Mouse (Mus musculus) hindbrain, postnatal 0 days (tissue): ENCODE measurements at regions not wholly inside any gene's neighbourhood (a gene's known extent, or its start where the extent isn't known, plus 50 kb on each side); places are given as distances from the start of the nearest gene placed in this dataset.
A peak's percentile ranks its signal among the peaks of the same experiment; 100 is the strongest.

Experiments used
- ATAC-seq: fragments of 200-750 bp; cut with Nextera tagmentation; 2 replicates; pipeline ENCODE4 v1.8.0; 2017; ENCODE audit warnings: mild to moderate bottlenecking, moderate TSS enrichment, moderate library complexity
- DNase-seq: peaks from one replicate; pipeline ENCODE4 v3.0.0-alpha.2; 2015; ENCODE audit warnings: low spot score
- H3K27ac ChIP-seq: fragments of 300-500 bp; sonication (generic); 2 replicates; pipeline ENCODE4 v1.5.1; 2014; ENCODE audit warnings: mild to moderate bottlenecking
- H3K27me3 ChIP-seq: fragments of 300-500 bp; sonication (generic); 2 replicates; pipeline ENCODE4 v1.6.1; 2014; ENCODE audit warnings: low read length, mixed read lengths; ENCODE audit not compliant: insufficient read depth
- H3K36me3 ChIP-seq: fragments of 300-500 bp; sonication (generic); 2 replicates; pipeline ENCODE4 v1.6.1; 2014; ENCODE audit warnings: low read length, mixed read lengths; ENCODE audit not compliant: insufficient read depth
- H3K4me1 ChIP-seq: fragments of 300-500 bp; sonication (generic); 2 replicates; pipeline ENCODE4 v1.6.1; 2014; ENCODE audit warnings: antibody characterized with exemption, low read length, mixed read lengths; ENCODE audit not compliant: insufficient read depth
- H3K4me2 ChIP-seq: fragments of 300-500 bp; sonication (generic); 2 replicates; pipeline ENCODE4 v1.6.1; 2014; ENCODE audit warnings: low read depth, mild to moderate bottlenecking, low read length, moderate library complexity, mixed read lengths
- H3K4me3 ChIP-seq: fragments of 300-500 bp; sonication (generic); 2 replicates; pipeline ENCODE4 v1.5.1; 2014; ENCODE audit warnings: low read length
- H3K9ac ChIP-seq: fragments of 300-500 bp; sonication (generic); replicated peaks from 2 replicates; pipeline ENCODE4 v1.6.1; 2014; ENCODE audit warnings: mild to moderate bottlenecking, low read length, moderate library complexity, mixed read lengths
- H3K9me3 ChIP-seq: fragments of 300-500 bp; sonication (generic); 2 replicates; pipeline ENCODE4 v1.6.1; 2016; ENCODE audit warnings: low read length, mixed read lengths
- CTCF ChIP-seq: IDR thresholded peaks from 2 replicates; pipeline ENCODE4 v1.5.1; 2016; ENCODE audit warnings: antibody characterized with exemption, control low read depth, low read depth
- WGBS: fragments of 180-500 bp; shearing (Covaris S2); extraction: QIAGEN DNeasy Blood & Tissue Kit; methylation state at CpG from one replicate; pipeline ENCODE4 v1.1.7; 2014; 5-methylcytosine and 5-hydroxymethylcytosine counted together

DNA sequence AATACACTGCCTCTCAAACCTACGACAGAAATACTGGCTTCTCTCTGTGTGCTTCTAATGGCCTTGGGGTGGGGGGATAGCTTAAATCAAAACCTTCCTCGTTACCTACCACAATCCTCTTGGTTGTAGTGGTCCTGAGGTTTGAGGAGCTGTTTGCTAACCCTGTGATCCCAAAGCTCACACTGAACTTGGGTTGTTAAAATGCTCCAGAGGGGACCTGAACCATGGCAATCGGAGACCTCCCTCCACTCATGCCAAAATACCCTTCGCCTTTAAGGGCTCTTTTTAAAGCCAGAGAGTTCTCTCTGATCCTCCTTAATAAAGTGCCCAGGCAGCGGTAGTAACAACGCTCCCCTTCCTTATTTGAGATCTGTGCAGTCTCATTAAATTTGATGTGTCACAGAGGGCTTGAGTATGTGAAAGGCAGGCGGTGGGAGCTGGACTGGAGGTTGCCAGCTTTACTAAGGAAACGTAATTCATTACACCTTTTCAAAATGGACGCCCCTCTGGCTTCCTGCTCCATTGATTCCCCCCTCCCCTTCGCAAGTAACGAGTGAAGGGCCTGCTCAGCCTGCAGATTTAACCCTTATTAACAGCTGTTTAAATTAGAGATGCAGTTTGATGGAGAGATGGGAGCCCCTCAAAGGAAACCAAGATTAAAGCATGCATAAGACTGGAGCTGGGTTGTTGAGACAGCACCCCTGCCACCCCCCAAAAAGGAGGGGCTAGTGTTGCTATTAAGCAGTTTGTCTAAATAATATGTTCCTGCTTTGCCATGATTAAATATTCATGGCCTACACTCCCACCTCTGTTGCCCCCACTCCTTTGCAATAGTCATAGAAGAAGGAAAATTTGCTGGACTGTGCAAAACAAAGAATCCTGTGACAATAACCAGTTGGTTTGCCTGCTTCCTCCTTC, 289.4 kb downstream of the Sorl1 start:
- no peaks in the 10 kb centered on the region for H3K9me3 ChIP-seq
- no peak overlapping the region for H3K9ac ChIP-seq
- DNase-seq (peak; percentile 39), ATAC-seq (0 out of 2 replicates have a peak, but pooled peaks have one; percentile 40)
- H3K36me3 ChIP-seq: no peaks in the 10 kb centered on the region
- no peaks in the 10 kb centered on the region for H3K4me1 ChIP-seq
- H3K27me3 ChIP-seq: no peaks in the 10 kb centered on the region
- WGBS: 42% methylated on average over 11 of the region's 11 CpGs
- H3K4me2 ChIP-seq: no peak overlapping the region
- no peak overlapping the region; the same call in 1 of the 2 replicates for H3K27ac ChIP-seq
- no peak for TF ChIP-seq CTCF
- no peak overlapping the region for H3K4me3 ChIP-seq

DNA sequence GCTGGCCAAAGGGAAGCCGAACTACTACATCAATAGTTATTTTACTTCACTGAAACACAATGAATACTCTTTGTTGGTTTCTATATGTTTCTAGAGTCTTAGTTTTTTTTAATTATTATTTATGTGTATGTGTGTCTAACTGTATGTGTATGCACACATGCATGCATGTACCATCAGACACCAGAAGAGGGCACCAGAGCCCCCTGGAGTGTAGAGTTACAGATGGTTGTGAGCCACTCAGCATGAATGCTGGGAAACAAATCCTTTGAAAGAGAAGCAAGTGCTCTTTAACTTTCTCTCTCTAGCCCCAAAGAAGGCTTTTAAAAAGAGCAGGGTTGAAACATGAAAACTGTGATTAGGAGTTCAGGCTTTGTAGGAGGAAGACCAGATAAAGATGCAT, 290.7 kb downstream of the Sorl1 start:
- no peak for DNase-seq
- Histone ChIP-seq H3K9me3 (no peaks in the 10 kb centered on the region), H3K27ac (no peak overlapping the region), H3K27me3 (no peaks in the 10 kb centered on the region), H3K9ac (no peak overlapping the region), H3K4me1 (no peaks in the 10 kb centered on the region), H3K36me3 (no peaks in the 10 kb centered on the region), H3K4me2 (no peak overlapping the region), H3K4me3 (no peak overlapping the region)
- WGBS: 96% methylated on average over 1 of the region's 1 CpGs
- TF ChIP-seq CTCF: peak; percentile 22; the same call in 1 of the 2 replicates
- ATAC-seq: no peak

- Histone ChIP-seq H3K27me3 (no peaks in the 10 kb centered on the region), H3K4me1 (no peaks in the 10 kb centered on the region), H3K9ac (no peak overlapping the region), H3K36me3 (no peaks in the 10 kb centered on the region), H3K4me2 (no peak overlapping the region), H3K4me3 (no peak overlapping the region), H3K27ac (no peak overlapping the region), H3K9me3 (no peaks in the 10 kb centered on the region)
- WGBS: 78% methylated on average over 4 of the region's 4 CpGs
- DNase-seq (no peak), ATAC-seq (no peak)
- TF ChIP-seq CTCF: no peak
These were observed 296.7 kb downstream of the Sorl1 start for GRCm38 (mm10) chr9:41827356-41827755.

DNA sequence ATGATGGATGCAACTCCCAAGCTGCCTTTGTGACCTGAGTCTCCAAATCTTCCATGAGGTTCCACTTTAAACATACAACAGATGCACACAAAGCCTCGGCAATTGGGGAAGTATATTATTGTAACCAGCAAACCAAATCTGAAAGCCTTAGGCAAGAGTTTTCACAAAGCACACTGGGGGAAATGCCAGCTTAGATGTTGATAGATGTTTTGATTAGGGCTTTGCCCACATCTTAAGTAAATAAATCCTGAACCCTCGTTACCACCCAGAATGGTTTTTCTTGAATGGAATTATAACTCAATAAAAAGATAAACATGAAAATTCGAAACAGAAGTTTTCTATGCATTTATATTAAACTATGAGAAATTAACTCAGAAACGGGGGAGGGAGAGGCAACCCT, 302.7 kb downstream of the Sorl1 start:
- Histone ChIP-seq H3K9me3 (no peaks in the 10 kb centered on the region), H3K9ac (no peak overlapping the region), H3K36me3 (no peaks in the 10 kb centered on the region), H3K4me3 (no peak overlapping the region), H3K4me1 (no peaks in the 10 kb centered on the region), H3K27me3 (no peaks in the 10 kb centered on the region), H3K27ac (no peak overlapping the region), H3K4me2 (no peak overlapping the region)
- 74% methylated on average over 4 of the region's 4 CpGs for WGBS
- ATAC-seq (no peak), DNase-seq (no peak)
- TF ChIP-seq CTCF: no peak

GRCm38 (mm10) chr9:41817740-41818461, 306.2 kb downstream of the Sorl1 start:
- Histone ChIP-seq H3K4me2 (no peak overlapping the region), H3K36me3 (no peaks in the 10 kb centered on the region), H3K9ac (no peak overlapping the region), H3K27me3 (no peaks in the 10 kb centered on the region), H3K9me3 (no peaks in the 10 kb centered on the region), H3K4me1 (no peaks in the 10 kb centered on the region), H3K27ac (no peak overlapping the region), H3K4me3 (no peak overlapping the region)
- DNase-seq: no peak
- WGBS: 64% methylated on average over 11 of the region's 11 CpGs
- TF ChIP-seq CTCF: no peak
- ATAC-seq: no peak

DNA sequence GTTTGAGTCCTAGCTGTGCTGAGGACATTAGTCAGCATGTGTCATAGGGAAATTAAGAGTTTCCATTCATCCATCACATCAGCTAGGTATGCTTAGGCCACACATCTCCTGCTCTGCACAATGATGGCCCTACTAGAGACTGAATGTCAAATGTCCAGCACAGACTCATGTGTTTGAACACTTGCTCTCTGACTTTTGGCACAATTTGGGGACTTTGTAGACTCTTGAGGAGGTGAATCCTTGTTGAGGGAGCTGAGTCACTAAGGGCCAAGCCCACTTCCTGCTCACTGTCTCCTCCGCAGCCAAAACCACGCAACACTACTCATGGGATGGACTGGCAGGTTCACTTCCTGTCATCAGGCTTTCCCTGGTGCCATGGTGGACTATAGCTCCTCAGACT, 308.2 kb downstream of the Sorl1 start:
- Histone ChIP-seq H3K27me3 (no peaks in the 10 kb centered on the region), H3K4me3 (no peak overlapping the region), H3K4me2 (no peak overlapping the region), H3K27ac (no peak overlapping the region), H3K9ac (no peak overlapping the region), H3K36me3 (no peaks in the 10 kb centered on the region), H3K4me1 (no peaks in the 10 kb centered on the region), H3K9me3 (no peaks in the 10 kb centered on the region)
- 100% methylated on average over 2 of the region's 2 CpGs for WGBS
- no peak for ATAC-seq
- no peak for DNase-seq
- no peak for TF ChIP-seq CTCF

DNA sequence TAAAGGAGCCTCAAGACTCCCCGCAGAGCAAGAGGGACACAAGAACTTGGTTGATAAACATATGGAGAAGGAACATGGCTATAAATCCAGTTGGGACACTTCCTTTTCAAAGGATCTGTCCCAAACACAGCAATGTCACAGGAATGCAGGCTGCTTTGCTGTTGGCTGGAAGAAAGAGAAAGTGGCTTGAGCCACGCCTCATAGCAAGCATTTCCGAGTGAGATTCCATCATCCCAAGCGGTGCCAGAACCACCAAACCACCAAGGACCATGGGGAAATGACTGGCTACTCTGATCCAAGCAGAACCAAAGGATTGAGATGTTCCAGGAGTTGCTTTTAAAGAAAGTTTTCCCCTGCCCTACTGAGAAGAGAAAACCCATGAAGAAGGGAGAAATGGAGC, 314.8 kb downstream of the Sorl1 start:
- Histone ChIP-seq H3K4me1 (peaks cover 8% of the 10 kb centered on the region; the same call in 1 of the 2 replicates), H3K36me3 (no peaks in the 10 kb centered on the region), H3K9ac (no peak overlapping the region), H3K9me3 (no peaks in the 10 kb centered on the region), H3K27me3 (no peaks in the 10 kb centered on the region), H3K4me3 (no peak overlapping the region), H3K4me2 (no peak overlapping the region), H3K27ac (no peak overlapping the region)
- no peak for TF ChIP-seq CTCF
- no peak for ATAC-seq
- 83% methylated on average over 4 of the region's 4 CpGs for WGBS
- DNase-seq: no peak
